Comparison of ENCODE assay signal across 9 mouse cellular contexts in the genomic region with DNA sequence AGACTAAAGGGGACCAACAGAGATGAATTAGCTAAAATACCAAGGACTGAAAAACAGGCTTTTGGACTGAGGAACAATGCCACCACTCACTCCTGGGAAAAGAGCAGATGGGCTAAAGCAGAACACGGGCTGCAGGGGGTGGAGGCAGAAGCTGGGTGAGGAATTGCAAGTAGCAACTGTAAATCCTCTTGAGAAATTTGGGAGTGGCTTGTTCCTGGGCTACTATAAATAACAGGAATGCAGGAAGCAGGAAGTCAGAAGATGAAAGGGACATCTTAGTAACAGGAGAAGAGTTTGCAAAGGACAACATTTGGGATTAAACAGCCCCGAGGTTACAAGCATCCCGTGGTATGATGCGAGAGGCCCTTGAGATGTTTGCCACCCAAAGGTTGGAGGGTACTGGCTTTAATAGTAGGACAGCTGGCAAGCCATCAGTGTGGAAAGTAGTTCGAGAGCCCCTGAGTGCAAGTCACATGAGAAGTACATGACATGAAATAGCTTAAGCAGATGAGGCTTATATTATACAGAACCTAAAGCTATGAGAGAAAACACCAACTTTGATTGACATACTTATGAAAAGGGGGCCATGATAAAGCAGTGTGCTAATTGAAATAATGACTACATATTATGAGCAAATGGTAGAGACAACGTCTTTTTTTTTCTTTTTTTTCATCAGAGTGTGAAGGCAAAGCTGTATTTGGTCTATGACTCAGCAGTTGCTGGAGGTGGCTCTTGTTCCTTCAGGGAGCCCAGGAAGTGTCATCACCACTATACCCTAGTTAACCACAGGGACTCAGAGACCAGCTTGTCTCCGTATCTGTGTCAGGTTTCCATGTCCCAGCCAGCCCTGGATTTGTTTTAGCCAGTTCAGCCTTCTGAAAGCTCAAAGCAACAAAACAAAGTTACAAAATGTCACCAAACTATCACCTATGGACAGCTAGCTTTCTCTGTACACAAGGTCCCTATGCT.
DNase-seq lines count a peak whose midpoint lies in the region; ATAC-seq lines count a peak whose summit lies in the region.
"Had no signal": no experiment of that assay in that cellular context is flagged by ENCODE, and none has a peak within 500 bp of the region (broad histone marks: within the 10 kb centered on the region; RNA-seq: fewer than 3 reads in every experiment).

No protein-coding gene starts in this region.

- peak overlapping the region; percentile 29 for H3K4me2 ChIP-seq in heart, embryonic 13.5 days
- no peak overlapping the region for H3K4me2 ChIP-seq in forebrain, embryonic 14.5 days (ENCODE audit: low read length)
- H3K4me2 ChIP-seq: limb, embryonic 13.5 days had no signal

- no peak overlapping the region for H3K9ac ChIP-seq in heart, embryonic 13.5 days
- H3K9ac ChIP-seq in forebrain, embryonic 14.5 days (ENCODE audit: low read length), result no peak overlapping the region
- H3K9ac ChIP-seq: limb, embryonic 13.5 days had no signal

- H3K9me3 ChIP-seq in heart, embryonic 13.5 days, result no peaks in the 10 kb centered on the region
- no peaks in the 10 kb centered on the region for H3K9me3 ChIP-seq in forebrain, embryonic 14.5 days (replicated peaks; ENCODE audit: control insufficient read depth, low read length)
- H3K9me3 ChIP-seq: limb, embryonic 13.5 days had no signal

- H3K4me3 ChIP-seq in heart, embryonic 13.5 days, result no peak overlapping the region
- H3K4me3 ChIP-seq in forebrain, embryonic 14.5 days (ENCODE audit: low read depth, low read length), result no peak overlapping the region
- H3K4me3 ChIP-seq: limb, embryonic 13.5 days had no signal

- H3K27me3 ChIP-seq in heart, embryonic 13.5 days (replicated peaks), result no peaks in the 10 kb centered on the region
- H3K27me3 ChIP-seq in forebrain, embryonic 14.5 days (replicated peaks; ENCODE audit: control insufficient read depth, insufficient read depth, low read length), result no peaks in the 10 kb centered on the region
- H3K27me3 ChIP-seq: limb, embryonic 13.5 days had no signal

- peak; percentile 16 for DNase-seq in layer of hippocampus, adult 11-12 months (ENCODE audit: low spot score)
- DNase-seq in layer of hippocampus, postnatal 10 days (ENCODE audit: low spot score in 2 of 2), result no peak
- peak; percentile 12 for DNase-seq in cerebellum, adult 11-12 months
- DNase-seq in thymus, adult 18-20 months, result no peak
- DNase-seq in adrenal gland, postnatal 14 days, result no peak
- DNase-seq in forebrain, embryonic 14.5 days (ENCODE audit: low spot score), result no peak

- WGBS in heart, embryonic 13.5 days, result 34% methylated on average over 7 of the region's 7 CpGs
- 72% methylated on average over 7 of the region's 7 CpGs for WGBS in forebrain, embryonic 14.5 days

- H3K27ac ChIP-seq in heart, embryonic 13.5 days (replicated peaks), result peak overlapping the region; percentile 71
- H3K27ac ChIP-seq in forebrain, embryonic 14.5 days (ENCODE audit: low read depth, low read length), result no peak overlapping the region
- H3K27ac ChIP-seq: limb, embryonic 13.5 days had no signal

- peaks cover 24% of the 10 kb centered on the region for H3K4me1 ChIP-seq in heart, embryonic 13.5 days
- H3K4me1 ChIP-seq in forebrain, embryonic 14.5 days (ENCODE audit: control insufficient read depth, insufficient read depth, low read length), result no peaks in the 10 kb centered on the region
- H3K4me1 ChIP-seq: limb, embryonic 13.5 days had no signal

- H3K36me3 ChIP-seq in heart, embryonic 13.5 days, result no peaks in the 10 kb centered on the region
- no peaks in the 10 kb centered on the region for H3K36me3 ChIP-seq in forebrain, embryonic 14.5 days (ENCODE audit: control insufficient read depth, insufficient read depth, low read length)
- H3K36me3 ChIP-seq: limb, embryonic 13.5 days had no signal

- no peak for ATAC-seq in heart, embryonic 13.5 days (ENCODE audit: extremely low read depth, insufficient number of reproducible peaks, low FRiP score, low TSS enrichment)
- peak; percentile 94 for ATAC-seq in megakaryocyte, adult 5-6 weeks (ENCODE audit: poor library complexity, severe bottlenecking)
- ATAC-seq in forebrain, embryonic 14.5 days, result no peak

Comparison
In these comparisons a context has a peak if more than half of its experiments do, and no peak if none do; other contexts are left out.
1. DNase-seq: peak in layer of hippocampus, adult 11-12 months (single experiment) and cerebellum, adult 11-12 months (single experiment); none in layer of hippocampus, postnatal 10 days (0 of 2), thymus, adult 18-20 months (0 of 2), adrenal gland, postnatal 14 days (single experiment) and forebrain, embryonic 14.5 days (single experiment).